Mouse (Mus musculus) testis, adult 2 months (tissue): ENCODE data around the gene Tmem251.

Experiments
- CTCF ChIP-seq: fragments of 200-500 bp; IDR thresholded peaks from 2 replicates; pipeline ENCODE4 v1.5.1; 2012; ENCODE audit warnings: low read depth, mild to moderate bottlenecking, inconsistent platforms, low read length, moderate library complexity; ENCODE audit not compliant: control insufficient read depth, insufficient read depth, insufficient replicate concordance
- POLR2A ChIP-seq: fragments of 200-500 bp; IDR thresholded peaks from 2 replicates; pipeline ENCODE4 v1.6.1; 2012; ENCODE audit warnings: low read depth, mild to moderate bottlenecking, inconsistent platforms, low read length, moderate library complexity; ENCODE audit not compliant: control insufficient read depth

DNA sequence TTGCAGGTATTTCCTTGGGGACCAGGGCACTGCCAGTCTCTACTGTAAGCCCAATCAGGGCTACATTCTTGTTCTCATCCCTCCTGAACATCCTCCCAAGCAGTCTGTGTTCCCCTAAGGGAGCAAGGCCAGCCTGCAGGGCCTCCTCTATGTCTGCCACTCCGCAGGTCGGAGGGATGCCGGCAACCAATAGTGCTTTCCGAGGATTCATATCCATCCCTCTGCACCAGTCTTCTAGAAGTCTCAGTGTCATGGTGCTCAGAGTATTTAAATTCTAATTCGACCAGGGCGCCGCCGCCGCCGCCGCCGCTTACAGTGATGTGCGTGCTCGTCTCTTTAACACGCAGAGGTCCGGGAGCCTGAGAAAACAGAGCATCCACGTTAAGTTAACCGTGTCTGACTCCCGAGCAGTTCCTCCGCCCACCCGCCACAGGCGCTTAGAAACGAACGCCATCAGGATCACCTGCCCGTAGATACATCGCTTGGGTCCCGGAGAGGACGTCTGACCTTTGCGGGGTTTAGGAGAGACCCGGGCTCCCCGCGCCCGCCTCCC, 450 bp upstream of the Tmem251 start:
- TF ChIP-seq POLR2A, result no peak
- no peak for TF ChIP-seq CTCF
